Mouse (Mus musculus) embryonic facial prominence, embryonic 12.5 days (tissue): ENCODE measurements around the gene Rnf187. TPM values are rescaled to one million over a fixed set of nuclear protein-coding genes. Genes with fewer than 3 reads are reported as not detected.

Experiments
- ATAC-seq: fragments of 200-750 bp; cut with Nextera tagmentation; 2 replicates; pipeline ENCODE4 v1.8.0; 2017; ENCODE audit not compliant: insufficient number of reproducible peaks, insufficient read depth, low FRiP score, low TSS enrichment
- H3K27ac ChIP-seq: fragments of 300-500 bp; sonication (generic); 2 replicates; pipeline ENCODE4 v1.5.1; 2016; ENCODE audit warnings: mild to moderate bottlenecking
- H3K27me3 ChIP-seq: fragments of 300-500 bp; sonication (generic); 2 replicates; pipeline ENCODE4 v1.6.1; 2016; ENCODE audit warnings: mild to moderate bottlenecking, moderate library complexity
- H3K36me3 ChIP-seq: fragments of 300-500 bp; sonication (generic); 2 replicates; pipeline ENCODE4 v1.6.1; 2016; ENCODE audit warnings: mild to moderate bottlenecking
- H3K4me1 ChIP-seq: fragments of 300-500 bp; sonication (generic); 2 replicates; pipeline ENCODE4 v1.6.1; 2016
- H3K4me2 ChIP-seq: fragments of 300-500 bp; sonication (generic); replicated peaks from 2 replicates; pipeline ENCODE4 v1.6.1; 2016; ENCODE audit warnings: mild to moderate bottlenecking, moderate library complexity
- H3K4me3 ChIP-seq: fragments of 300-500 bp; sonication (generic); 2 replicates; pipeline ENCODE4 v1.5.1; 2016; ENCODE audit warnings: mild to moderate bottlenecking
- H3K9ac ChIP-seq: fragments of 300-500 bp; sonication (generic); 2 replicates; pipeline ENCODE4 v1.6.1; 2016; ENCODE audit warnings: mild to moderate bottlenecking, moderate library complexity
- H3K9me3 ChIP-seq: fragments of 300-500 bp; sonication (generic); 2 replicates; pipeline ENCODE4 v1.6.1; 2016; ENCODE audit warnings: mild to moderate bottlenecking, moderate library complexity
- WGBS: fragments of 180-500 bp; shearing (Covaris S2); methylation state at CpG from one replicate; pipeline ENCODE4 v1.1.7; 2016; 5-methylcytosine and 5-hydroxymethylcytosine counted together
- polyA plus RNA-seq: library from polyadenylated mRNA; unstranded; fragments of >200 nt; fragmentation: Nextera tagmentation; extraction: Ambion mirVana; gene quantifications from 2 replicates; pipeline ENCODE4 v1.2.1, GENCODE M21; 2016

Rnf187 gene
- polyA plus RNA-seq = 366 and 374 TPM in 2 replicates

- no peaks in the 10 kb centered on the region for H3K9me3 ChIP-seq
- peak within 1 kb of the TSS; percentile 92 for H3K4me2 ChIP-seq
- H3K4me1 ChIP-seq = peaks cover 13% of the 10 kb centered on the region
- H3K9ac ChIP-seq = peak within 1 kb of the TSS; percentile 99
- peak; percentile 97 for ATAC-seq
- H3K36me3 ChIP-seq = peaks cover 30% of the 10 kb centered on the region
- under 1% methylated on average over 86 of the region's 95 CpGs for WGBS
- no peaks in the 10 kb centered on the region for H3K27me3 ChIP-seq
- H3K27ac ChIP-seq = peak within 1 kb of the TSS; percentile 90
- H3K4me3 ChIP-seq = peak within 1 kb of the TSS; percentile 95
Observed at GRCm38 (mm10) chr11:58938322-58939087, at the start of gene Rnf187. Gene Rnf187, minus strand, starts transcription at chr11:58938916.

GRCm38 (mm10) chr11:58985299-58985917 lies 46.7 kb upstream of the Rnf187 start:
- Histone ChIP-seq H3K4me2 (no peak overlapping the region), H3K4me3 (no peak overlapping the region), H3K27ac (no peak overlapping the region), H3K27me3 (no peaks in the 10 kb centered on the region), H3K36me3 (peaks cover 80% of the 10 kb centered on the region), H3K4me1 (peaks cover 11% of the 10 kb centered on the region), H3K9ac (no peak overlapping the region), H3K9me3 (no peaks in the 10 kb centered on the region)
- 89% methylated on average over 3 of the region's 3 CpGs for WGBS
- ATAC-seq = no peak

- H3K4me1 ChIP-seq = peaks cover 18% of the 10 kb centered on the region
- no peak overlapping the region for H3K4me2 ChIP-seq
- H3K9me3 ChIP-seq = no peaks in the 10 kb centered on the region
- 91% methylated on average over 7 of the region's 7 CpGs for WGBS
- H3K36me3 ChIP-seq = peaks cover 72% of the 10 kb centered on the region
- no peak overlapping the region for H3K9ac ChIP-seq
- H3K4me3 ChIP-seq = no peak overlapping the region
- no peak overlapping the region for H3K27ac ChIP-seq
- H3K27me3 ChIP-seq = no peaks in the 10 kb centered on the region
- no peak for ATAC-seq
Observed at GRCm38 (mm10) chr11:58984657-58985056, 45.9 kb upstream of the Rnf187 start.

- H3K27me3 ChIP-seq = no peaks in the 10 kb centered on the region
- ATAC-seq = no peak
- H3K27ac ChIP-seq = no peak overlapping the region
- peaks cover 64% of the 10 kb centered on the region for H3K36me3 ChIP-seq
- H3K9ac ChIP-seq = no peak overlapping the region
- H3K4me1 ChIP-seq = peaks cover 27% of the 10 kb centered on the region
- H3K9me3 ChIP-seq = no peaks in the 10 kb centered on the region
- no peak overlapping the region for H3K4me3 ChIP-seq
- no peak overlapping the region for H3K4me2 ChIP-seq
- 90% methylated on average over 6 of the region's 6 CpGs for WGBS
Observed at GRCm38 (mm10) chr11:58983691-58984341, 45.1 kb upstream of the Rnf187 start.

GRCm38 (mm10) chr11:58982471-58983097 lies 43.9 kb upstream of the Rnf187 start:
- Histone ChIP-seq H3K27ac (no peak overlapping the region), H3K4me3 (no peak overlapping the region), H3K9ac (no peak overlapping the region), H3K4me1 (peaks cover 29% of the 10 kb centered on the region), H3K36me3 (peaks cover 54% of the 10 kb centered on the region), H3K9me3 (no peaks in the 10 kb centered on the region), H3K27me3 (no peaks in the 10 kb centered on the region), H3K4me2 (no peak overlapping the region)
- WGBS = 84% methylated on average over 18 of the region's 18 CpGs
- no peak for ATAC-seq

- Histone ChIP-seq H3K9ac (no peak overlapping the region), H3K27ac (no peak overlapping the region), H3K27me3 (no peaks in the 10 kb centered on the region), H3K36me3 (peaks cover 48% of the 10 kb centered on the region), H3K4me3 (no peak overlapping the region), H3K4me1 (peaks cover 33% of the 10 kb centered on the region), H3K4me2 (no peak overlapping the region), H3K9me3 (no peaks in the 10 kb centered on the region)
- WGBS = 66% methylated on average over 14 of the region's 14 CpGs
- ATAC-seq = no peak
Observed at GRCm38 (mm10) chr11:58981541-58982447, 43.1 kb upstream of the Rnf187 start.

- Histone ChIP-seq H3K36me3 (peaks cover 35% of the 10 kb centered on the region), H3K27ac (no peak overlapping the region), H3K9ac (0 out of 2 replicates have a peak overlapping the region, but pooled peaks have one; percentile 89), H3K4me1 (peaks cover 33% of the 10 kb centered on the region), H3K4me3 (no peak overlapping the region), H3K27me3 (no peaks in the 10 kb centered on the region), H3K4me2 (peak overlapping the region; percentile 98; the same call in 1 of the 2 replicates), H3K9me3 (no peaks in the 10 kb centered on the region)
- 58% methylated on average over 5 of the region's 5 CpGs for WGBS
- no peak for ATAC-seq
Observed at GRCm38 (mm10) chr11:58980381-58980990, 41.8 kb upstream of the Rnf187 start.

GRCm38 (mm10) chr11:58979661-58980060 lies 40.9 kb upstream of the Rnf187 start:
- Histone ChIP-seq H3K27ac (no peak overlapping the region), H3K9me3 (no peaks in the 10 kb centered on the region), H3K4me3 (peak overlapping the region; percentile 98), H3K27me3 (no peaks in the 10 kb centered on the region), H3K36me3 (peaks cover 27% of the 10 kb centered on the region), H3K9ac (peak overlapping the region; percentile 89), H3K4me2 (peak overlapping the region; percentile 98), H3K4me1 (peaks cover 33% of the 10 kb centered on the region)
- 72% methylated on average over 7 of the region's 7 CpGs for WGBS
- ATAC-seq = no peak; the same call in 1 of the 2 replicates

- H3K4me2 ChIP-seq = peak overlapping the region; percentile 98
- peaks cover 22% of the 10 kb centered on the region for H3K36me3 ChIP-seq
- no peaks in the 10 kb centered on the region for H3K27me3 ChIP-seq
- 64% methylated on average over 3 of the region's 3 CpGs for WGBS
- no peak overlapping the region for H3K27ac ChIP-seq
- peak overlapping the region; percentile 98 for H3K4me3 ChIP-seq
- no peak for ATAC-seq
- peaks cover 33% of the 10 kb centered on the region for H3K4me1 ChIP-seq
- H3K9me3 ChIP-seq = no peaks in the 10 kb centered on the region
- peak overlapping the region; percentile 89 for H3K9ac ChIP-seq
Observed at GRCm38 (mm10) chr11:58979183-58979582, 40.5 kb upstream of the Rnf187 start.

GRCm38 (mm10) chr11:58978706-58979030 lies 40.0 kb upstream of the Rnf187 start:
- H3K27me3 ChIP-seq = no peaks in the 10 kb centered on the region
- WGBS = 3% methylated on average over 5 of the region's 5 CpGs
- H3K9ac ChIP-seq = peak overlapping the region; percentile 89
- H3K4me3 ChIP-seq = peak overlapping the region; percentile 98
- no peak for ATAC-seq
- 0 out of 2 replicates have a peak overlapping the region, but pooled peaks have one; percentile 69 for H3K27ac ChIP-seq
- no peaks in the 10 kb centered on the region for H3K9me3 ChIP-seq
- H3K4me2 ChIP-seq = peak overlapping the region; percentile 98
- peaks cover 17% of the 10 kb centered on the region for H3K36me3 ChIP-seq
- peaks cover 33% of the 10 kb centered on the region for H3K4me1 ChIP-seq
